Mouse (Mus musculus): ENCODE data around the gene Cab39l. TPM values are rescaled to one million over a fixed set of nuclear protein-coding genes. Genes with fewer than 3 reads are reported as not detected.
"Not testable (repeated sequence)": the region's sequence is repeated elsewhere in the genome, so short reads cannot be mapped to it uniquely, and the experiment has no call there.

The Cab39l gene
- polyA plus RNA-seq (2015; fragmentation: Nextera tagmentation; extraction: Ambion mirVana) = 43.6 and 43.7 TPM in 2 replicates

- Histone ChIP-seq H3K9ac (replicated peaks; ENCODE audit: low read length) (peak within 1 kb of the TSS; percentile 95), H3K4me2 (replicated peaks; ENCODE audit: low read depth, low read length) (peak within 1 kb of the TSS; percentile 85), H3K4me3 (ENCODE audit: low read length) (peak within 1 kb of the TSS; percentile 94), H3K27ac (ENCODE audit: low read length) (peak within 1 kb of the TSS; percentile 95), H3K4me1 (ENCODE audit: insufficient read depth, low read length) (peaks cover 12% of the 10 kb centered on the region; the same call in 1 of the 2 replicates), H3K9me3 (ENCODE audit: low read length) (no peaks in the 10 kb centered on the region), H3K36me3 (ENCODE audit: insufficient read depth, low read length) (no peaks in the 10 kb centered on the region), H3K27me3 (ENCODE audit: insufficient read depth, low read length) (no peaks in the 10 kb centered on the region)
- WGBS = under 1% methylated on average over 66 of the region's 66 CpGs
- ATAC-seq (ENCODE audit: low FRiP score, low TSS enrichment) = peak; percentile 99
These were observed at the start of gene Cab39l, which contains the start of gene Setdb2 for GRCm38 (mm10) chr14:59440558-59441471. Gene Cab39l (plus strand): TSS chr14:59440972. Gene Setdb2 (minus strand): TSS chr14:59440884.

GRCm38 (mm10) chr14:59395281-59395680 lies 45.5 kb upstream of the Cab39l start, which contains the start of gene Phf11c:
Gene Phf11c (minus strand): TSS chr14:59395381.
- no peak within 1 kb of the TSS for H3K4me2 ChIP-seq (replicated peaks; ENCODE audit: low read depth, low read length)
- H3K27me3 ChIP-seq (ENCODE audit: insufficient read depth, low read length) = no peaks in the 10 kb centered on the region
- no peak within 1 kb of the TSS for H3K27ac ChIP-seq (ENCODE audit: low read length)
- no peak within 1 kb of the TSS for H3K9ac ChIP-seq (replicated peaks; ENCODE audit: low read length)
- no peak for ATAC-seq (ENCODE audit: low FRiP score, low TSS enrichment)
- WGBS = 87% methylated on average over 3 of the region's 3 CpGs
- H3K9me3 ChIP-seq (ENCODE audit: low read length) = no peaks in the 10 kb centered on the region
- H3K4me3 ChIP-seq (ENCODE audit: low read length) = no peak within 1 kb of the TSS
- H3K36me3 ChIP-seq (ENCODE audit: insufficient read depth, low read length) = no peaks in the 10 kb centered on the region
- H3K4me1 ChIP-seq (ENCODE audit: insufficient read depth, low read length) = no peaks in the 10 kb centered on the region

DNA sequence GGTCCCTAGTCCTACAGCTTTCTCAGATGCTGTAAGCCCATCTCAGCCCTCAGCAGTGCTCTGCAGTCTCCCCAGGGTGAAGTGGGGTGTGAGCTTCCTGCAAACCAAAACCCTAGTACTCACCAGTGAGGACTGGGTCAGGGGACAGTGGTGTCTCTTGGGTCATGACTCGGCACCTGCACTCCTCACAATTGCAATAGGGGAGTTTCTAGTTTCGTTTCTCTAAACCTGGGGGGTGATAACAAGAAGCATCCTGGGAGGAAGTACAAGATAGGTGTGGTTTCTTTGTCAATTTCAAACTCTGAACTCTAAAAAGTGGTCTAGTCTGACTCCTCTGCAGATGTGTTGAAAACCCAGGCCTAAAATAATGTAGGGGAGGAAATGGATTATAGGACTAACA lies 43.8 kb upstream of the Cab39l start:
- 76% methylated on average over 2 of the region's 2 CpGs for WGBS
- no peaks in the 10 kb centered on the region for H3K9me3 ChIP-seq (ENCODE audit: low read length)
- H3K36me3 ChIP-seq (ENCODE audit: insufficient read depth, low read length) = no peaks in the 10 kb centered on the region
- no peak for ATAC-seq (ENCODE audit: low FRiP score, low TSS enrichment)
- no peaks in the 10 kb centered on the region for H3K4me1 ChIP-seq (ENCODE audit: insufficient read depth, low read length)
- H3K4me3 ChIP-seq (ENCODE audit: low read length) = no peak overlapping the region
- no peak overlapping the region for H3K9ac ChIP-seq (replicated peaks; ENCODE audit: low read length)
- H3K27ac ChIP-seq (ENCODE audit: low read length) = no peak overlapping the region
- H3K27me3 ChIP-seq (ENCODE audit: insufficient read depth, low read length) = no peaks in the 10 kb centered on the region
- H3K4me2 ChIP-seq (replicated peaks; ENCODE audit: low read depth, low read length) = no peak overlapping the region

DNA sequence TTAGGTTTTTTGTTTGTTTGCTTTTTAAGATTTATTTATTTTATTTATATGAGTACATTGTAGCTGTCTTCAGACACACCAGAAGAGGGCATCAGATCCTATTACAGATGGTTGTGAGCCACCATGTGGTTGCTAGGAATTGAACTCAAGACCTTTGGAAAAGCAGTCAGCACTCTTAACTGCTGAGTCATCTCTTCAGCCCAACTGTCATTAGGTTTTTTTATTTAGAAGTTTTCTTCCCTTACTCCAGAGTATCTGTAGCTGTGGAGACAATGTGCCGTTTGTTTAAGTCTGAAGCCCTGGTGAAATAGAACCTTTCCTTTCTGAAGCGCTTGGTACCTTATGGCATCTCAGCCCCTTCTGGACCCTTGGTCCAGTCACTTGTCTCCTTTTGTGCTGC lies 25.8 kb upstream of the Cab39l start:
- H3K4me1 ChIP-seq (ENCODE audit: insufficient read depth, low read length); H3K27me3 ChIP-seq (ENCODE audit: insufficient read depth, low read length); H3K9ac ChIP-seq (replicated peaks; ENCODE audit: low read length); ATAC-seq (ENCODE audit: low FRiP score, low TSS enrichment); H3K27ac ChIP-seq (ENCODE audit: low read length); H3K4me3 ChIP-seq (ENCODE audit: low read length); H3K9me3 ChIP-seq (ENCODE audit: low read length); H3K4me2 ChIP-seq (replicated peaks; ENCODE audit: low read depth, low read length): not testable (repeated sequence)
- H3K36me3 ChIP-seq (ENCODE audit: insufficient read depth, low read length) = peaks cover 20% of the 10 kb centered on the region
- WGBS = 89% methylated on average over 2 of the region's 2 CpGs

DNA sequence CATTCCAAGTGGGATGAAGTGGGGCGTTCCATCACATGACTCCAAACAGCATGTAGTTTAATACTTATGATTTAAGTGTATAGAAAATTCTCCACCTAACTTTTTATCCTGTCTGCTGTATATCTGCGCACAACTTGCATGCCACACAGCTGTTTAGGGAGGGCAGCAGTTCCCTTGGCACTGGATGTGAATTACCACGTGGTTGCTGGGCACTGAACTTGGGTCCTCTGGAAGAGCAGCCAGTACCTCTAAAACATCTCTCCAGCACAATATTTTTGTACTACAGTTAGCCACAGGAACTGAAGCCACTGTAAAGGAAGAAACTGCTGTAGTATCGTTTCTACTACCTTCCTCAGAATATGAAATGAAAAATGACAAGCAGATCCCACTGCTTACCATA lies 22.6 kb upstream of the Cab39l start:
- no peak for ATAC-seq (ENCODE audit: low FRiP score, low TSS enrichment)
- Histone ChIP-seq H3K27ac (ENCODE audit: low read length) (no peak overlapping the region), H3K27me3 (ENCODE audit: insufficient read depth, low read length) (no peaks in the 10 kb centered on the region), H3K4me1 (ENCODE audit: insufficient read depth, low read length) (no peaks in the 10 kb centered on the region), H3K36me3 (ENCODE audit: insufficient read depth, low read length) (peaks cover 17% of the 10 kb centered on the region), H3K9me3 (ENCODE audit: low read length) (no peaks in the 10 kb centered on the region), H3K9ac (replicated peaks; ENCODE audit: low read length) (no peak overlapping the region), H3K4me3 (ENCODE audit: low read length) (no peak overlapping the region), H3K4me2 (replicated peaks; ENCODE audit: low read depth, low read length) (no peak overlapping the region)
- WGBS = 89% methylated on average over 4 of the region's 4 CpGs

DNA sequence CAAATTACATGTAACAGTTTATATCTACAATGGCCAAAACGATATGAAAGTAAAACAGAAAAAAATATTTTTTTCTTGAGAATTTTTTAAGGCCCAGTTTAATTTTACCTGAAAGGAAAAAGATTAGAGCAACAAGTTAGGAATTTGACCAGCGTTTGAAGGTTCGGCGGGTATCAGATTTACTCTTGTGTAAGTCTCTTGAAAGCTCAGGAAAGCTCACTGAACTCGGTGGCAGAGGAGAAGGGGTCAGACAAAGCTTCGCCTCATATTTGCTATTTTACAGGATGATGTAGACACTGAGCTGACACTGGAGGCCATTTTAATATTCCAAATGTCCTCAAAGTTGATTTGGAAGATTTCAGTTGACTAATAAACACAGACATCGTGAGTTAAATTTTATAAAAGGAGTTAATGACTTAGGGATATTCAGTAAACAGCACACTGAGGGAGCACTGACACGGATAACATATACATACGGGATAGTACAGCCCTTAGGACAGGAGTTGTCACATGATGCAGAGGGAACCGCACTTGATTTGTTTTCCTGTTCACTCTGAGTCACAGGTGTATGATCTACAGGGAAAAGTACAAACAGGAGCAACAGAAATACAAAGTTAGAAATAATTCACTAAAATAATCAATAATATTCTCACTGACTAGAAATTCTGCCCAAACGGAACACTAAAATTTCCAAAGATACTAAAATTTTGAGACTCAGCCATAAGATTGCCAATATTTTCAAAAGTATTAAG lies 17.7 kb upstream of the Cab39l start:
- H3K9ac ChIP-seq (replicated peaks; ENCODE audit: low read length) = no peak overlapping the region
- H3K27ac ChIP-seq (ENCODE audit: low read length) = no peak overlapping the region
- 0 out of 2 replicates have a peak, but pooled peaks cover 6% of the 10 kb centered on the region for H3K36me3 ChIP-seq (ENCODE audit: insufficient read depth, low read length)
- no peak for ATAC-seq (ENCODE audit: low FRiP score, low TSS enrichment)
- H3K4me3 ChIP-seq (ENCODE audit: low read length) = no peak overlapping the region
- no peak overlapping the region for H3K4me2 ChIP-seq (replicated peaks; ENCODE audit: low read depth, low read length)
- 58% methylated on average over 11 of the region's 11 CpGs for WGBS
- no peaks in the 10 kb centered on the region for H3K4me1 ChIP-seq (ENCODE audit: insufficient read depth, low read length)
- no peaks in the 10 kb centered on the region for H3K9me3 ChIP-seq (ENCODE audit: low read length)
- H3K27me3 ChIP-seq (ENCODE audit: insufficient read depth, low read length) = no peaks in the 10 kb centered on the region

- Histone ChIP-seq H3K9me3 (ENCODE audit: low read length) (no peaks in the 10 kb centered on the region), H3K9ac (replicated peaks; ENCODE audit: low read length) (no peak overlapping the region), H3K4me2 (replicated peaks; ENCODE audit: low read depth, low read length) (no peak overlapping the region), H3K36me3 (ENCODE audit: insufficient read depth, low read length) (no peaks in the 10 kb centered on the region), H3K4me3 (ENCODE audit: low read length) (no peak overlapping the region), H3K27me3 (ENCODE audit: insufficient read depth, low read length) (no peaks in the 10 kb centered on the region), H3K4me1 (ENCODE audit: insufficient read depth, low read length) (no peaks in the 10 kb centered on the region), H3K27ac (ENCODE audit: low read length) (no peak overlapping the region)
- ATAC-seq (ENCODE audit: low FRiP score, low TSS enrichment) = no peak
- 79% methylated on average over 1 of the region's 1 CpGs for WGBS
These were observed 10.2 kb upstream of the Cab39l start for GRCm38 (mm10) chr14:59430556-59430955.

- no peak overlapping the region for H3K27ac ChIP-seq (ENCODE audit: low read length)
- no peaks in the 10 kb centered on the region for H3K9me3 ChIP-seq (ENCODE audit: low read length)
- H3K4me1 ChIP-seq (ENCODE audit: insufficient read depth, low read length) = no peaks in the 10 kb centered on the region
- H3K9ac ChIP-seq (replicated peaks; ENCODE audit: low read length) = no peak overlapping the region
- H3K4me2 ChIP-seq (replicated peaks; ENCODE audit: low read depth, low read length) = no peak overlapping the region
- ATAC-seq (ENCODE audit: low FRiP score, low TSS enrichment) = no peak
- no peaks in the 10 kb centered on the region for H3K27me3 ChIP-seq (ENCODE audit: insufficient read depth, low read length)
- no peak overlapping the region for H3K4me3 ChIP-seq (ENCODE audit: low read length)
- 65% methylated on average over 2 of the region's 2 CpGs for WGBS
- no peaks in the 10 kb centered on the region for H3K36me3 ChIP-seq (ENCODE audit: insufficient read depth, low read length)
These were observed 6.9 kb upstream of the Cab39l start for GRCm38 (mm10) chr14:59433902-59434301.

GRCm38 (mm10) chr14:59435206-59435605 lies 5.6 kb upstream of the Cab39l start:
- H3K9ac ChIP-seq (replicated peaks; ENCODE audit: low read length) = no peak overlapping the region
- no peak for ATAC-seq (ENCODE audit: low FRiP score, low TSS enrichment)
- no peaks in the 10 kb centered on the region for H3K36me3 ChIP-seq (ENCODE audit: insufficient read depth, low read length)
- no peaks in the 10 kb centered on the region for H3K9me3 ChIP-seq (ENCODE audit: low read length)
- H3K4me2 ChIP-seq (replicated peaks; ENCODE audit: low read depth, low read length) = no peak overlapping the region
- H3K27ac ChIP-seq (ENCODE audit: low read length) = no peak overlapping the region
- peaks cover 9% of the 10 kb centered on the region; the same call in 1 of the 2 replicates for H3K4me1 ChIP-seq (ENCODE audit: insufficient read depth, low read length)
- no peaks in the 10 kb centered on the region for H3K27me3 ChIP-seq (ENCODE audit: insufficient read depth, low read length)
- no peak overlapping the region for H3K4me3 ChIP-seq (ENCODE audit: low read length)
